Mouse (Mus musculus): ENCODE results near the gene Batf.

GRCm38 (mm10) chr12:85640852-85641563, 45.5 kb upstream of the Batf start:
- TF ChIP-seq POLR2A (IDR thresholded peaks at IDR 0.05; ENCODE audit: insufficient read depth, low read depth, low read length) (no peak), CTCF (IDR thresholded peaks at IDR 0.05; ENCODE audit: insufficient read depth, low read depth, low read length) (no peak)
